Mouse (Mus musculus): ENCODE measurements around the gene Gm3072. TPM values are rescaled to one million over a fixed set of nuclear protein-coding genes. Genes with fewer than 3 reads are reported as not detected.
"Not testable (repeated sequence)": the region's sequence is repeated elsewhere in the genome, so short reads cannot be mapped to it uniquely, and the experiment has no call there.

Gm3072 gene
- polyA plus RNA-seq (2015; fragmentation: Nextera tagmentation; extraction: Ambion mirVana), result not detected in 2 replicates

- H3K27ac ChIP-seq; H3K27me3 ChIP-seq; H3K4me1 ChIP-seq (replicated peaks); H3K9ac ChIP-seq; H3K9me3 ChIP-seq (replicated peaks); H3K4me2 ChIP-seq; H3K4me3 ChIP-seq; H3K36me3 ChIP-seq; ATAC-seq (replicated peaks; ENCODE audit: insufficient number of reproducible peaks, insufficient read depth, low FRiP score, low read depth): not testable (repeated sequence)
- WGBS, result 67% methylated on average over 1 of the region's 2 CpGs
These were observed at the start of gene Gm3072 for GRCm38 (mm10) chr14:41624512-41624911. Gm3072 (minus strand) TSS chr14:41624612.

DNA sequence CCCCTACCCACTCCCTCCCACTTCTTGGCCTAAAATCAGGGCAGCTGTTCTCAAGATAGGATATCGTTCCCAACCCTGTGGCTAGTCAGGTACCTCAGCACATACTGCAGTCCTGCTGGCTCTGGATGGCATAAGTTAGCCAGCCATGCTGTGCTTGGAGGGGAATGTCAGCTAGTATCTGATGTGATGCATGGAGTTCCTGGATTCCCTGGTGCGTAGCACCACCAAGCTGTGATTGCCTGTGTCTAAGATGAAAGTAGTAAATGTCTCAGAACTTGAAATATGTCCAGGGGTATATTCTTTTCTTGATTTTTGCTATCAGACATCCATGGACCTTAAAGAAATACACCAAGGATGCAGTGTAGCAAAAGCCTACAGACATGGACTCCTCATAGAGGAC is 23.8 kb upstream of the Gm3072 start:
- ATAC-seq (replicated peaks; ENCODE audit: insufficient number of reproducible peaks, insufficient read depth, low FRiP score, low read depth), result not testable (repeated sequence)

GRCm38 (mm10) chr14:41646387-41646786 is 22.0 kb upstream of the Gm3072 start, which contains the start of gene Gm3676:
Gm3676 (minus strand) TSS chr14:41646487.
- not testable (repeated sequence) for H3K9ac ChIP-seq; H3K9me3 ChIP-seq (replicated peaks); H3K27me3 ChIP-seq; H3K4me1 ChIP-seq (replicated peaks); H3K4me2 ChIP-seq; H3K27ac ChIP-seq; H3K4me3 ChIP-seq; H3K36me3 ChIP-seq; ATAC-seq (replicated peaks; ENCODE audit: insufficient number of reproducible peaks, insufficient read depth, low FRiP score, low read depth)
- WGBS, result no CpG with 5 or more reads among the region's 1 CpGs

More for the DNA sequence above, 23.8 kb upstream of the Gm3072 start:
- WGBS, result 76% methylated on average over 2 of the region's 2 CpGs
- H3K36me3 ChIP-seq; H3K27me3 ChIP-seq; H3K9ac ChIP-seq; H3K4me3 ChIP-seq; H3K9me3 ChIP-seq (replicated peaks); H3K4me2 ChIP-seq; H3K4me1 ChIP-seq (replicated peaks); H3K27ac ChIP-seq: not testable (repeated sequence)

DNA sequence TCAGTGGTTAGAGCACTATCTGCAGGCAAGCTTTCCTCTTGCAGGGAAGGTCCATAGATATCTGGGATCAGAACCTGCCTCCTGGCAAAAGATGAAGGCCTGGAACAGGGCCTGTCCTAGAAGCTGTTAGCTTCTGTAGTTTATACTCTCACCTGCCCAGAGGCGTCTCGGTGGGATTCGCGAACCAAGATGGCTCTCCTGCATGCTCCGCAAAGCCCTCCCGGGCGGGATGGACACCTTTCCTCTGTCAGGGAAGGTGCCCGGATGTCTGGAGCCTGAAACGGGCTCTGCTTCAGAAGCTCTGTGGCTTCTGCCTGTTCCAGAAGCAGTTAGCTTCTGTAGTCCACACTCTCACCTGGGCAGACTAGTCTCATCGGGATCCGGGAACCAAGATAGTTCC is 5.7 kb upstream of the Gm3072 start:
- not testable (repeated sequence) for H3K4me3 ChIP-seq; H3K4me1 ChIP-seq (replicated peaks); H3K9ac ChIP-seq; H3K9me3 ChIP-seq (replicated peaks); H3K27ac ChIP-seq; ATAC-seq (replicated peaks; ENCODE audit: insufficient number of reproducible peaks, insufficient read depth, low FRiP score, low read depth); H3K27me3 ChIP-seq; H3K4me2 ChIP-seq; H3K36me3 ChIP-seq
- WGBS, result 90% methylated on average over 9 of the region's 11 CpGs

- not testable (repeated sequence) for H3K9ac ChIP-seq; H3K4me2 ChIP-seq; H3K4me1 ChIP-seq (replicated peaks); H3K27ac ChIP-seq; ATAC-seq (replicated peaks; ENCODE audit: insufficient number of reproducible peaks, insufficient read depth, low FRiP score, low read depth); H3K9me3 ChIP-seq (replicated peaks); H3K36me3 ChIP-seq; H3K27me3 ChIP-seq; H3K4me3 ChIP-seq
- WGBS, result 87% methylated on average over 4 of the region's 5 CpGs
These were observed 1.9 kb downstream of the Gm3072 start for GRCm38 (mm10) chr14:41622535-41622934.

GRCm38 (mm10) chr14:41610690-41611089 is 13.7 kb downstream of the Gm3072 start:
- ATAC-seq (replicated peaks; ENCODE audit: insufficient number of reproducible peaks, insufficient read depth, low FRiP score, low read depth); H3K4me3 ChIP-seq; H3K27me3 ChIP-seq; H3K27ac ChIP-seq; H3K9me3 ChIP-seq (replicated peaks); H3K9ac ChIP-seq; H3K4me1 ChIP-seq (replicated peaks); H3K36me3 ChIP-seq; H3K4me2 ChIP-seq: not testable (repeated sequence)
- 55% methylated on average over 1 of the region's 1 CpGs for WGBS

- H3K27ac ChIP-seq; H3K4me2 ChIP-seq; H3K9ac ChIP-seq; H3K4me3 ChIP-seq; H3K36me3 ChIP-seq; H3K4me1 ChIP-seq (replicated peaks); H3K9me3 ChIP-seq (replicated peaks); H3K27me3 ChIP-seq; ATAC-seq (replicated peaks; ENCODE audit: insufficient number of reproducible peaks, insufficient read depth, low FRiP score, low read depth): not testable (repeated sequence)
- 88% methylated on average over 15 of the region's 15 CpGs for WGBS
These were observed 23.5 kb downstream of the Gm3072 start for GRCm38 (mm10) chr14:41600935-41601334.

DNA sequence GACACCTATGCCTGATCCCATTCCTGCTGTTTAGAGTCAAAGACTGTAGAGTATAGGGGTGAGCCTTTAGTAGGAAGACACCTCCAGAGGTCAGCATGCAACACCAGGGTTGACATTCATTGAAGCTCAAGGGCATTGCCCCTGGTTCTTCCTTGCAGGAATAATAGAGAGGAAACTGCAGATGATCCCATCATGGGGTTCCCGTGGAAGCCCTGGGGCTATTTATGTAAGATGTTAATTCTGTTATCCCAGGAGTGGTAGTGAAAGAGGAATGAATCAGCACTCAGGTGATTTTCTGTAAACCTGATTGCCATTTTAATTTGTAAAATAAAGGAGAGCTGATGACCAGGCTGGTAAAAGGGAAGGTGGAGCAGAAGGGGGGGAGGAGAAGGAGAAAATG is 38.1 kb downstream of the Gm3072 start:
- not testable (repeated sequence) for H3K27me3 ChIP-seq; H3K27ac ChIP-seq; H3K4me2 ChIP-seq; H3K9me3 ChIP-seq (replicated peaks); H3K36me3 ChIP-seq; H3K4me3 ChIP-seq; ATAC-seq (replicated peaks; ENCODE audit: insufficient number of reproducible peaks, insufficient read depth, low FRiP score, low read depth); H3K4me1 ChIP-seq (replicated peaks); H3K9ac ChIP-seq
- WGBS, result 65% methylated on average over 1 of the region's 1 CpGs

GRCm38 (mm10) chr14:41572911-41573310 is 51.5 kb downstream of the Gm3072 start, which contains the start of gene 1700049E17Rik2:
1700049E17Rik2 (plus strand) TSS chr14:41573211.
- H3K9ac ChIP-seq; H3K27me3 ChIP-seq; H3K4me2 ChIP-seq; H3K4me1 ChIP-seq (replicated peaks); H3K36me3 ChIP-seq; H3K4me3 ChIP-seq; H3K27ac ChIP-seq; H3K9me3 ChIP-seq (replicated peaks); ATAC-seq (replicated peaks; ENCODE audit: insufficient number of reproducible peaks, insufficient read depth, low FRiP score, low read depth): not testable (repeated sequence)
- no CpG with 5 or more reads among the region's 1 CpGs for WGBS

Other genes with a start within 250 kb of the Gm3072 start
- not detected in 2 replicates for gene Gm7945, start 238.2 kb downstream of the Gm3072 start, polyA plus RNA-seq (2015; fragmentation: Nextera tagmentation; extraction: Ambion mirVana)
- gene Gm6482, start 216.3 kb downstream of the Gm3072 start, polyA plus RNA-seq (2015; fragmentation: Nextera tagmentation; extraction: Ambion mirVana), result not detected in 2 replicates
- not detected in 2 replicates for gene Gm7954, start 171.1 kb downstream of the Gm3072 start, polyA plus RNA-seq (2015; fragmentation: Nextera tagmentation; extraction: Ambion mirVana)
- not detected in 2 replicates for gene Gm3486, start 135.1 kb downstream of the Gm3072 start, polyA plus RNA-seq (2015; fragmentation: Nextera tagmentation; extraction: Ambion mirVana)
- gene Gm7970, start 69.0 kb downstream of the Gm3072 start, polyA plus RNA-seq (2015; fragmentation: Nextera tagmentation; extraction: Ambion mirVana), result not detected in 2 replicates
- gene 1700049E17Rik2, start 51.4 kb downstream of the Gm3072 start, polyA plus RNA-seq (2015; fragmentation: Nextera tagmentation; extraction: Ambion mirVana), result not detected in 2 replicates
- gene Gm3676, start 21.9 kb upstream of the Gm3072 start, polyA plus RNA-seq (2015; fragmentation: Nextera tagmentation; extraction: Ambion mirVana), result not detected in 2 replicates
- not detected in 2 replicates for gene Gm8068, start 77.3 kb upstream of the Gm3072 start, polyA plus RNA-seq (2015; fragmentation: Nextera tagmentation; extraction: Ambion mirVana)
- not detected in 2 replicates for gene Gm7929, start 126.0 kb upstream of the Gm3072 start, polyA plus RNA-seq (2015; fragmentation: Nextera tagmentation; extraction: Ambion mirVana)
- not detected in 2 replicates for gene Gm47189, start 147.8 kb upstream of the Gm3072 start, polyA plus RNA-seq (2015; fragmentation: Nextera tagmentation; extraction: Ambion mirVana)